Mouse (Mus musculus) ES-E14 (cell line): ENCODE measurements around the gene Bmf. TPM values are rescaled to one million over a fixed set of nuclear protein-coding genes. Genes with fewer than 3 reads are reported as not detected.

Source experiments
- DNase-seq: peaks from one replicate; pipeline ENCODE4 v3.0.0-alpha.2; 2013; ENCODE audit warnings: low read depth, low spot score
- H3K27ac ChIP-seq: 2 replicates; pipeline ENCODE4 v1.5.1; 2012; ENCODE audit warnings: low read depth, mild to moderate bottlenecking, low read length, moderate library complexity, mixed read lengths; ENCODE audit not compliant: poor library complexity, insufficient read depth, severe bottlenecking
- H3K36me3 ChIP-seq: 2 replicates; pipeline ENCODE4 v1.6.1; 2012; ENCODE audit warnings: mild to moderate bottlenecking, low read length, moderate library complexity, mixed read lengths; ENCODE audit not compliant: control insufficient read depth, poor library complexity, insufficient read depth, severe bottlenecking
- H3K4me1 ChIP-seq, 2 experiments: fragments of 150-350 bp in 1 of 2; sonication (generic) in 1 of 2; 2 replicates each; pipeline ENCODE4 v1.6.1; 2012; ENCODE audit warnings: low read length in 2 of 2, mild to moderate bottlenecking in 1 of 2, mixed read lengths in 1 of 2; ENCODE audit not compliant: control insufficient read depth in 2 of 2, insufficient read depth in 2 of 2, poor library complexity in 1 of 2
- H3K4me3 ChIP-seq, 2 experiments: fragments of 150-350 bp in 1 of 2; sonication (generic) in 1 of 2; 2 replicates each; pipeline ENCODE4 v1.5.1; 2012; ENCODE audit warnings: low read length in 2 of 2, low read depth in 1 of 2, mild to moderate bottlenecking in 1 of 2, mixed read lengths in 1 of 2; ENCODE audit not compliant: insufficient read depth in 1 of 2, poor library complexity in 1 of 2, severe bottlenecking in 1 of 2
- H3K9ac ChIP-seq: 2 replicates; pipeline ENCODE4 v1.6.1; 2012; ENCODE audit warnings: low read depth, mild to moderate bottlenecking, low read length, mixed read lengths; ENCODE audit not compliant: poor library complexity, insufficient read depth, severe bottlenecking
- H3K9me3 ChIP-seq: fragments of 150-350 bp; sonication (generic); 2 replicates; pipeline ENCODE4 v1.6.1; 2012; ENCODE audit warnings: low read depth, mild to moderate bottlenecking, low read length; ENCODE audit not compliant: control insufficient read depth, insufficient read depth
- CHD2 ChIP-seq: IDR thresholded peaks from 2 replicates; pipeline ENCODE4 v1.6.1; 2014; ENCODE audit warnings: mild to moderate bottlenecking, low read depth, low read length, inconsistent platforms
- HCFC1 ChIP-seq: IDR thresholded peaks from 2 replicates; pipeline ENCODE4 v1.6.1; 2012; ENCODE audit warnings: low read length, inconsistent platforms, borderline replicate concordance; ENCODE audit not compliant: insufficient read depth
- MAFK ChIP-seq: IDR thresholded peaks from 2 replicates; pipeline ENCODE4 v1.6.1; 2014; ENCODE audit warnings: mild to moderate bottlenecking, low read depth, low read length, inconsistent platforms; ENCODE audit not compliant: insufficient read depth
- ZC3H11A ChIP-seq: IDR thresholded peaks from 2 replicates; pipeline ENCODE4 v1.6.1; 2012; ENCODE audit warnings: low read depth, mild to moderate bottlenecking, inconsistent platforms, low read length, borderline replicate concordance
- ZNF384 ChIP-seq: IDR thresholded peaks from 2 replicates; pipeline ENCODE4 v1.6.1; 2012; ENCODE audit warnings: low read depth, low read length, inconsistent platforms
- in situ Hi-C, 2 experiments: fragments of 600-800 bp; cut with MboI; formaldehyde crosslinking; loops; one replicate each; pipeline ENCODE4 v1.15.1; 2025; ENCODE audit warnings: low sequenced_read_pairs in 2 of 2, inconsistent platforms in 1 of 2; ENCODE audit not compliant: unreplicated experiment in 2 of 2
- total RNA-seq: library from RNA; depleted of rRNA; stranded (reverse); fragments of 300-350 nt; gene quantifications from 2 replicates; pipeline ENCODE4 v1.2.3, GENCODE M21; 2012

Gene Bmf
- total RNA-seq, 1 experiment: 9.1 TPM

DNA sequence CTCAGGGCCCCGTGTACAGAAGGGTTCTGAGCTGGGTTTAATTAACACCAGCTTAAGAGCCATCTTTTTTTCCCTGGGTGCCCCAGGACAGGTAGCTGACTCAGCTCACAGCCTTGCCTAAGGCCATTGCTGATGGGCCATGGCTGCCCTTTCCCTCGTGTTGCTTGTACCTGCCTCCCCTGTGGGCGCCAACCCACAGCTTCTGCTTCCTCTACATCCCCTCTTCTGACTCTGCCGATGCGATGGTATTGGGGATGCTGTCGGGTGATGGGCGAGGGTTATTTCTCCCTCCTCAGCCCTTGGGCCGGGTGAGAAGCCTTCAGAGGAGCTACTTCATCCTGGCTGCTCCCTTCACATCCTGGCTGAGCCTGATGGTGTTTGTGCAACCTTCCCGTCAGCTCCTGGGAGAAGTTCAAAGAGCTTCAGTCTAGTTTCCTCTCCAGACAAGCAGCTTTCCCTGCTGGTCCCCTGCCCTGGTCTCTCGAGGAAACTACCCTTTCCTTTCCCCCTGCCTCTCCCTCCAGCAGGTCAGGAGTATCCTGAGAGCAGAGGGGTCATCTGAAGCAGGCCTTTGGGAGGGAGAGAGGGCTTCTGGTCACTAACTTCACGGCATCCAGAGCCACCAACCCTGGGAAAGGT lies 37.6 kb downstream of the Bmf start:
- Histone ChIP-seq H3K36me3 (no peaks in the 10 kb centered on the region), H3K27ac (no peak overlapping the region), H3K4me1 (peaks cover 7 to 18% of the 10 kb centered on the region in 2 experiments; a peak in 2 of 4 replicates), H3K9me3 (no peaks in the 10 kb centered on the region), H3K9ac (no peak overlapping the region), H3K4me3 (no peak overlapping the region)
- in situ Hi-C loops: no loop called here
- TF ChIP-seq MAFK: no peak
- TF ChIP-seq ZNF384: no peak
- TF ChIP-seq HCFC1: no peak
- no peak for TF ChIP-seq ZC3H11A
- TF ChIP-seq CHD2: no peak
- no peak for DNase-seq

DNA sequence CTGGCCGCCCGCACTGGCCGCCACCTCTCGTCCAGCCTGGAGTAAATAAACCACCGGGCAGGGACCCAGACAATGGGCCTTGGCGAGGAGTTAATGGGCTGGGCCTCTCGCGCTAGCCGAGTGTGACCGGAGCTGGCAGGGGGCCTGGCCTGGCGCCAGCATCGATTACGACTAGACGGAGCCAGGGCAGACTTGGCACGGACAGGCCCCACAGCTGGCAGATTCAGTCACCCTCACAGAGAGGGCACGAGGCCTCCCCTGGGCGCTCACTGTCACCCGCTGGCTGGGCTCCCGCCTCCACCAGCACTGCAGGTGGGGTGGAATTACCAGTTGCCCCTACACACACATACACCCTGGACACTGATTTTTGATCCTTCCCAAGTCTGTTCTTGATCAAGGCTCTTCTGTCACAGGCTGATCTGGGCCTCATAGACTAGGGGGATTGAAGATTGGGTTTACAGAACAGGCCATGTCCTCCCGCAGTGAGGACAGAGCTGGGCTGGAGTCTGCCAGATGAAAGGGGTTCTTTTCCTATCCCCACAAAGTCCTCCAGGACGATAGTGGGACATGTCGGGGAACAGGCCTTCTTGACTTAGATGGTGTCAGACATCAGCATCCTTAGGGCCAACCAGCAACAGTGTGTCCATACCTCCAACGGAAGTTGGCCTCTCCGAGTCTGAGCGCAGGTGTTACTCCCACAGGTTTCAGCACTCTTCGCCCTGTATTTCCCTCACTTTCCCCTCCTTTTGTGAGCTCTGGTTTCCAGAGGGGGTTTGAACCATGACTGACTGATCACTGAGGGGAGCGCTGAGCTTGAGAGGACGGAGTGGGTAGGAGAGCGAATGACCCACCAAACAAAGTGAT lies 38.8 kb downstream of the Bmf start:
- Histone ChIP-seq H3K4me3 (peak overlapping the region; percentile 43 to 58), H3K4me1 (peaks cover 7 to 18% of the 10 kb centered on the region in 2 experiments; a peak in 2 of 4 replicates), H3K36me3 (no peaks in the 10 kb centered on the region), H3K27ac (no peak overlapping the region), H3K9ac (peak overlapping the region; percentile 40), H3K9me3 (no peaks in the 10 kb centered on the region)
- TF ChIP-seq CHD2 (no peak), ZNF384 (no peak), ZC3H11A (no peak), HCFC1 (no peak), MAFK (no peak)
- DNase-seq: no peak
- in situ Hi-C loops: no loop called here

DNA sequence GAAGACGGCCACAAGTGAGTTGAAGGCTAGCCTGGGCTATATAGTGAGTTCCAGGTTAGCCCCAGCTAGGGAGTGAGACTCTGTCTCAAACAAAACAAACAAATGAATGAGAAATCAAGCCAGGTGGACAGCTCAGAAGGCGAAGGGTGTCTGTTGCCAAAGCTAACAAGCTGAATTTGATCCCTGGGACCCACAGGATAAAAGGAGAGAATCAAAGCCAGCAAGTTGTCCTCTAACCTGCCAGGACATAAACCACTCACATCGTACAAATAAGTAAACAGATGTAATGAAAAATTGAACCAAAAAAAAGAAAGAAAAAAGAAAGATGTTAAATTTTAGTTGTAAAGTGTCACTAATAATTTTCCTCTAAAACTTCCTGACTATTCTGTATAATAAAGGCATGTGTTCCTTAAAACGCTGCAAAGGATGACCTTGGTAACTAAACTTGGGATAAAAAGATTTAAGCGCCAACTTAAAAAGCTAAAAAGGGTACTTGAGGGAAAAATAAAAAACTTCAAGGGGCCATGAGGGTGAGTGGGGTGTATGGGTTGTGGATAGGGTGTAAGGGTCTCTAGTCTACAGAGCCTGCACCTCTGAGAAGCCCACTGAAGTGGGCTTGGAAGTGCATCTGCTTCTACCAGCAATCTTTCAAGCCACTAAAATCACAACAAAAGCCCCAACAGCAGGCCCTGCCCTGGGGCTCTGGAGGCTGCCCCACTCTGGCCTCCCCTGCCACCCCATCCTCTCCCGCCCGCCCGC lies 39.6 kb downstream of the Bmf start:
- in situ Hi-C loops: no loop called here
- TF ChIP-seq ZC3H11A (no peak), ZNF384 (no peak), CHD2 (no peak), HCFC1 (no peak), MAFK (no peak)
- Histone ChIP-seq H3K27ac (no peak overlapping the region), H3K36me3 (no peaks in the 10 kb centered on the region), H3K9ac (peak overlapping the region; percentile 40), H3K4me3 (peak overlapping the region; percentile 43 to 58), H3K4me1 (peaks cover 7 to 18% of the 10 kb centered on the region in 2 experiments; a peak in 2 of 4 replicates), H3K9me3 (no peaks in the 10 kb centered on the region)
- no peak for DNase-seq

DNA sequence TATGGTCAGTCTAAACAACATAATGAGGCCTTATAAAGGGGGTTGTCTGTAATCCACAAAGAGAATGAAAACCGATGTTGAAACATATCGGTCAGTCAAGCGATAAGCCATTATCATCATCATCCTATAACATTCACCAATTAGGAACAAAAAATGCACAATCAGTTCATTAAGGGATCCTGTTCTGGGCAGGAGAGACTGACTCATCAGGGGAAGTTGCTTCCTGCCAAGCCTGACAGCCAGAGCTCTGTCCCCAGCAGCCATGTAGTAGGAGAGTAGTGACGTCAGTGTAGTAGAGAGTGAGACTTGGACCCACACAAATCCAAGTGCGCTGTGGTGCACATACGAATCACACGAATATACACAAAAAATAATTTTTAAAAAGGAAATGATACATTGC lies 42.4 kb downstream of the Bmf start:
- Histone ChIP-seq H3K9me3 (no peaks in the 10 kb centered on the region), H3K4me3 (no peak overlapping the region), H3K4me1 (peaks cover 4 to 9% of the 10 kb centered on the region in 2 experiments; a peak in 2 of 4 replicates), H3K27ac (no peak overlapping the region), H3K36me3 (no peaks in the 10 kb centered on the region), H3K9ac (no peak overlapping the region)
- TF ChIP-seq HCFC1 (no peak), ZNF384 (no peak), ZC3H11A (no peak), MAFK (no peak), CHD2 (no peak)
- in situ Hi-C loops: no loop called here
- no peak for DNase-seq
